Mouse (Mus musculus): ENCODE results near the gene Gstcd.

GRCm38 (mm10) chr3:133108731-133109130 is 16.9 kb upstream of the Gstcd start:
- no peak for TF ChIP-seq ZC3H11A (IDR thresholded peaks at IDR 0.05; ENCODE audit: borderline replicate concordance, low read depth, low read length)
- no peak for TF ChIP-seq CHD2 (IDR thresholded peaks at IDR 0.05; ENCODE audit: low read depth, low read length)
- TF ChIP-seq MAFK (IDR thresholded peaks at IDR 0.05; ENCODE audit: insufficient read depth, low read depth, low read length) = no peak
- no peak for TF ChIP-seq ZNF384 (IDR thresholded peaks at IDR 0.05; ENCODE audit: low read depth, low read length)
